Mouse (Mus musculus) CH12.LX (cell line): Measurements from ENCODE around the gene Slc6a9. TPM values are rescaled to one million over a fixed set of nuclear protein-coding genes. Genes with fewer than 3 reads are reported as not detected.

ENCODE experiments used
- DNase-seq: peaks from one replicate; pipeline ENCODE4 v3.0.0-alpha.2; 2013; ENCODE audit errors: extremely low read depth
- H3K27ac ChIP-seq: 2 replicates; pipeline ENCODE4 v1.5.1; 2012; ENCODE audit warnings: low read depth, mild to moderate bottlenecking, control low read depth, moderate library complexity; ENCODE audit not compliant: insufficient read depth
- H3K27me3 ChIP-seq: replicated peaks from 2 replicates; pipeline ENCODE3; 2012; ENCODE audit warnings: inconsistent platforms
- H3K36me3 ChIP-seq, 2 experiments: replicated peaks in 1 of 2; 2 replicates each; pipeline versions ENCODE3 to v1.6.1; 2012; ENCODE audit warnings: inconsistent platforms in 1 of 2, low read length in 1 of 2, mild to moderate bottlenecking in 1 of 2, mixed read lengths in 1 of 2, moderate library complexity in 1 of 2; ENCODE audit not compliant: control insufficient read depth in 1 of 2, insufficient read depth in 1 of 2
- H3K4me1 ChIP-seq, 2 experiments: 2 replicates each; pipeline ENCODE4 v1.6.1; 2012; ENCODE audit warnings: inconsistent platforms in 1 of 2, moderate library complexity in 1 of 2; ENCODE audit not compliant: insufficient read depth in 2 of 2, control insufficient read depth in 1 of 2
- H3K4me2 ChIP-seq: 2 replicates; pipeline ENCODE4 v1.6.1; 2012; ENCODE audit warnings: low read depth, mild to moderate bottlenecking, control low read depth; ENCODE audit not compliant: poor library complexity, insufficient read depth, severe bottlenecking
- H3K4me3 ChIP-seq, 3 experiments: fragments of 150-350 bp in 1 of 3; sonication (generic) in 1 of 3; replicated peaks in 1 of 3; 2 replicates each; pipeline versions ENCODE3 to v1.5.1; 2011 to 2012; ENCODE audit warnings: low read depth in 2 of 3, low read length in 2 of 3, mild to moderate bottlenecking in 2 of 3, moderate library complexity in 2 of 3, control low read depth in 1 of 3, improper control_type of control experiment in 1 of 3, inconsistent platforms in 1 of 3, mixed read lengths in 1 of 3; ENCODE audit not compliant: poor library complexity in 1 of 3
- H3K79me2 ChIP-seq: replicated peaks from 2 replicates; pipeline ENCODE4 v1.6.1; 2012; ENCODE audit warnings: mild to moderate bottlenecking, moderate library complexity; ENCODE audit not compliant: control insufficient read depth, poor library complexity, insufficient read depth, severe bottlenecking; ENCODE audit errors: extremely low read depth
- H3K9ac ChIP-seq: 2 replicates; pipeline ENCODE4 v1.6.1; 2012; ENCODE audit warnings: low read depth, mild to moderate bottlenecking, control low read depth, moderate library complexity; ENCODE audit not compliant: insufficient read depth
- H3K9me3 ChIP-seq: replicated peaks from 2 replicates; pipeline ENCODE3; 2012; ENCODE audit warnings: low read length, inconsistent platforms, mixed read lengths
- BHLHE40 ChIP-seq: IDR thresholded peaks from 2 replicates; pipeline ENCODE4 v1.6.1; 2011; ENCODE audit warnings: mild to moderate bottlenecking, low read depth, low read length, improper control_type of control experiment
- CHD1 ChIP-seq: IDR thresholded peaks from 2 replicates; pipeline ENCODE4 v1.6.1; 2012; ENCODE audit warnings: low read depth, low read length, improper control_type of control experiment, inconsistent platforms
- CHD2 ChIP-seq: IDR thresholded peaks from 2 replicates; pipeline ENCODE4 v1.6.1; 2011; ENCODE audit warnings: low read length, improper control_type of control experiment
- EP300 ChIP-seq: IDR thresholded peaks from 2 replicates; pipeline ENCODE4 v1.6.1; 2011; ENCODE audit warnings: low read length, improper control_type of control experiment
- ETS1 ChIP-seq: conservative IDR thresholded peaks from 2 replicates; pipeline ENCODE4 v1.6.1; 2012; ENCODE audit warnings: low read depth, mild to moderate bottlenecking, inconsistent platforms, low read length, improper control_type of control experiment, moderate library complexity
- GABPA ChIP-seq: IDR thresholded peaks from 2 replicates; pipeline ENCODE4 v1.6.1; 2012; ENCODE audit warnings: low read depth, low read length, improper control_type of control experiment, inconsistent platforms; ENCODE audit not compliant: insufficient replicate concordance
- HCFC1 ChIP-seq: IDR thresholded peaks from 2 replicates; pipeline ENCODE4 v1.6.1; 2012; ENCODE audit warnings: low read depth, mild to moderate bottlenecking, inconsistent platforms, low read length, improper control_type of control experiment
- JUND ChIP-seq: conservative IDR thresholded peaks from 2 replicates; pipeline ENCODE4 v1.6.1; 2011; ENCODE audit warnings: low read depth, low read length, improper control_type of control experiment
- MAX ChIP-seq: IDR thresholded peaks from 2 replicates; pipeline ENCODE4 v1.6.1; 2011; ENCODE audit warnings: low read length, improper control_type of control experiment
- MAZ ChIP-seq: IDR thresholded peaks from 2 replicates; pipeline ENCODE4 v1.6.1; 2012; ENCODE audit warnings: low read depth, mild to moderate bottlenecking, inconsistent platforms, low read length, improper control_type of control experiment, moderate library complexity
- MEF2A ChIP-seq: IDR thresholded peaks from 2 replicates; pipeline ENCODE4 v1.6.1; 2014; ENCODE audit warnings: low read depth, mild to moderate bottlenecking, inconsistent platforms, low read length, improper control_type of control experiment, borderline replicate concordance
- MXI1 ChIP-seq: IDR thresholded peaks from 2 replicates; pipeline ENCODE4 v1.6.1; 2011; ENCODE audit warnings: mild to moderate bottlenecking, low read depth, low read length, improper control_type of control experiment
- MYC ChIP-seq: IDR thresholded peaks from 2 replicates; pipeline ENCODE4 v1.6.1; 2011; ENCODE audit warnings: low read depth, mild to moderate bottlenecking, improper control_type of control experiment, low read length
- NRF1 ChIP-seq: IDR thresholded peaks from 2 replicates; pipeline ENCODE4 v1.6.1; 2014; ENCODE audit warnings: low read depth, mild to moderate bottlenecking, inconsistent platforms, low read length, improper control_type of control experiment, moderate library complexity
- PAX5 ChIP-seq: IDR thresholded peaks from 2 replicates; pipeline ENCODE4 v1.6.1; 2012; ENCODE audit warnings: low read length, inconsistent platforms, mixed read lengths
- POLR2A ChIP-seq: IDR thresholded peaks from 2 replicates; pipeline ENCODE4 v1.6.1; 2011; ENCODE audit warnings: low read depth, mild to moderate bottlenecking, improper control_type of control experiment, low read length
- POLR2AphosphoS2 ChIP-seq: IDR thresholded peaks from 2 replicates; pipeline ENCODE4 v1.6.1; 2011; ENCODE audit warnings: low read depth, low read length, improper control_type of control experiment
- SMC3 ChIP-seq: IDR thresholded peaks from 2 replicates; pipeline ENCODE4 v1.6.1; 2011; ENCODE audit warnings: low read depth, low read length, improper control_type of control experiment
- TBP ChIP-seq: conservative IDR thresholded peaks from 2 replicates; pipeline ENCODE4 v1.6.1; 2011; ENCODE audit warnings: low read depth, low read length, improper control_type of control experiment
- TCF12 ChIP-seq: IDR thresholded peaks from 2 replicates; pipeline ENCODE4 v1.6.1; 2014; ENCODE audit warnings: low read depth, mild to moderate bottlenecking, inconsistent platforms, low read length, improper control_type of control experiment
- USF1 ChIP-seq: IDR thresholded peaks from 2 replicates; pipeline ENCODE4 v1.6.1; 2014; ENCODE audit warnings: low read depth, mild to moderate bottlenecking, inconsistent platforms, low read length, improper control_type of control experiment
- USF2 ChIP-seq: conservative IDR thresholded peaks from 2 replicates; pipeline ENCODE4 v1.6.1; 2011; ENCODE audit warnings: low read depth, low read length, improper control_type of control experiment
- ZC3H11A ChIP-seq: IDR thresholded peaks from 2 replicates; pipeline ENCODE4 v1.6.1; 2012; ENCODE audit warnings: low read depth, mild to moderate bottlenecking, inconsistent platforms, low read length, improper control_type of control experiment
- ZMIZ1 ChIP-seq: IDR thresholded peaks from 2 replicates; pipeline ENCODE4 v1.6.1; 2012; ENCODE audit warnings: low read depth, mild to moderate bottlenecking, inconsistent platforms, low read length, improper control_type of control experiment
- dilution Hi-C: fragments of 300-500 bp; cut with MboI; formaldehyde crosslinking; loops from 2 replicates; pipeline ENCODE4 v1.14.3; 2020; ENCODE audit warnings: low sequenced_read_pairs; ENCODE audit not compliant: extremely low pct_unique_long_range_greater_than_20kb, extremely low pct_ligation_motif_present
- in situ Hi-C: fragments of 300-500 bp; cut with MboI; formaldehyde crosslinking; loops from 3 replicates; pipeline ENCODE4 v1.14.3; 2019; ENCODE audit warnings: low sequenced_read_pairs, low pct_ligation_motif_present, low pct_unique_long_range_greater_than_20kb, mixed read lengths
- polyA plus RNA-seq: library from polyadenylated mRNA; unstranded; fragments of >175 nt; gene quantifications from 2 replicates; pipeline ENCODE4 v1.2.1, GENCODE M21; 2012; ENCODE audit warnings: low read depth; ENCODE audit not compliant: insufficient read length
- total RNA-seq, 2 experiments: library from RNA; depleted of rRNA; stranded (reverse); fragments of 300-350 nt in 1 of 2; fragments of >200 nt in 1 of 2; gene quantifications; 2 replicates each; pipeline ENCODE4 v1.2.3; 2012 to 2014

Gene Slc6a9
- total and polyA plus RNA-seq, 3 experiments, result 4.0 to 15.6 (median 9.1) TPM

- no peak overlapping the region for H3K9ac ChIP-seq
- dilution Hi-C loops, result no loop called here
- H3K4me3 ChIP-seq, result no peak overlapping the region
- no peak for DNase-seq
- TF ChIP-seq NRF1 (no peak), POLR2A (no peak), PAX5 (no peak), MEF2A (no peak), BHLHE40 (no peak), POLR2AphosphoS2 (no peak), MAX (no peak), SMC3 (no peak), ZC3H11A (no peak), MYC (no peak), ZMIZ1 (no peak), CHD1 (no peak), USF2 (no peak)
- peaks cover 9% of the 10 kb centered on the region; the same call in 1 of the 2 replicates for H3K79me2 ChIP-seq
- H3K9me3 ChIP-seq, result no peaks in the 10 kb centered on the region
- in situ Hi-C loops, result loop anchor here (10.0 kb wide), 1 partner anchor 147 kb away; no protein-coding TSS in a partner anchor
- no peak overlapping the region for H3K27ac ChIP-seq
- no peak overlapping the region for H3K4me2 ChIP-seq
- no peaks in the 10 kb centered on the region for H3K27me3 ChIP-seq
- peaks cover 5 to 46% of the 10 kb centered on the region in 2 experiments; a peak in 3 of 4 replicates for H3K4me1 ChIP-seq
- peaks cover 0 to 10% of the 10 kb centered on the region in 2 experiments for H3K36me3 ChIP-seq
These were observed 83.5 kb downstream of the Slc6a9 start for GRCm38 (mm10) chr4:117917847-117918246.

DNA sequence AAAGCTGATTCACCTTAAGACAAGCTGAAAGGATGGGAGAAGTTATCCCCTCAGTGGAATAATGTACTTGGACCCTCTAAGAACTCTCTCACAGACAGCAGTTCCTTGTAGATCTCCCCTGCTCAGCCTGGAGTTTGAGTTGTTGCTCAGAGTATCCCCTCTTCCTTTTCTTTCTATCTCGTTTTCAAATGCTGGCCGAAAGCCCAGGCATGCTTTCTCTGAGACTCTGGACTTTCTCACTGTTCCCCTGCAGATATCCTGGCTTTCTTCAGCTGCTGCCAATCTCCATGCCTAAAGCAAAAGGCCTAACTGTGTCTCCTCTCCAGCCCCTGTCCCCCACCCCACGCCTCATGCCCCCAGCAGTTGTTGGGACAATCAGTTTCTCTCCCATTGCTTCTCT lies 84.0 kb downstream of the Slc6a9 start:
- H3K9me3 ChIP-seq, result no peaks in the 10 kb centered on the region
- in situ Hi-C loops, result loop anchor here (10.0 kb wide), 1 partner anchor 147 kb away; no protein-coding TSS in a partner anchor
- TF ChIP-seq TCF12, result no peak
- TF ChIP-seq GABPA, result no peak
- no peak for TF ChIP-seq MXI1
- TF ChIP-seq ZMIZ1, result no peak
- no peak for TF ChIP-seq USF1
- TF ChIP-seq HCFC1, result no peak
- TF ChIP-seq JUND, result no peak
- TF ChIP-seq TBP, result no peak
- no peak for TF ChIP-seq MAZ
- TF ChIP-seq CHD2, result no peak
- no peak for TF ChIP-seq EP300
- TF ChIP-seq MYC, result no peak
- TF ChIP-seq ETS1, result no peak
- TF ChIP-seq BHLHE40, result no peak
- TF ChIP-seq PAX5, result no peak
- peaks cover 5% of the 10 kb centered on the region; the same call in 1 of the 2 replicates for H3K79me2 ChIP-seq
- DNase-seq, result no peak
- H3K36me3 ChIP-seq, result peaks cover 0 to 7% of the 10 kb centered on the region in 2 experiments
- dilution Hi-C loops, result no loop called here
- no peak overlapping the region for H3K27ac ChIP-seq
- H3K4me2 ChIP-seq, result no peak overlapping the region
- no peak overlapping the region for H3K4me3 ChIP-seq
- H3K4me1 ChIP-seq, result peaks cover under 1 to 42% of the 10 kb centered on the region in 2 experiments; a peak in 2 of 4 replicates
- no peaks in the 10 kb centered on the region for H3K27me3 ChIP-seq
- no peak overlapping the region for H3K9ac ChIP-seq
